Mouse (Mus musculus): Measurements from ENCODE around the gene Tcp11l1.

Tcp11l1 gene

DNA sequence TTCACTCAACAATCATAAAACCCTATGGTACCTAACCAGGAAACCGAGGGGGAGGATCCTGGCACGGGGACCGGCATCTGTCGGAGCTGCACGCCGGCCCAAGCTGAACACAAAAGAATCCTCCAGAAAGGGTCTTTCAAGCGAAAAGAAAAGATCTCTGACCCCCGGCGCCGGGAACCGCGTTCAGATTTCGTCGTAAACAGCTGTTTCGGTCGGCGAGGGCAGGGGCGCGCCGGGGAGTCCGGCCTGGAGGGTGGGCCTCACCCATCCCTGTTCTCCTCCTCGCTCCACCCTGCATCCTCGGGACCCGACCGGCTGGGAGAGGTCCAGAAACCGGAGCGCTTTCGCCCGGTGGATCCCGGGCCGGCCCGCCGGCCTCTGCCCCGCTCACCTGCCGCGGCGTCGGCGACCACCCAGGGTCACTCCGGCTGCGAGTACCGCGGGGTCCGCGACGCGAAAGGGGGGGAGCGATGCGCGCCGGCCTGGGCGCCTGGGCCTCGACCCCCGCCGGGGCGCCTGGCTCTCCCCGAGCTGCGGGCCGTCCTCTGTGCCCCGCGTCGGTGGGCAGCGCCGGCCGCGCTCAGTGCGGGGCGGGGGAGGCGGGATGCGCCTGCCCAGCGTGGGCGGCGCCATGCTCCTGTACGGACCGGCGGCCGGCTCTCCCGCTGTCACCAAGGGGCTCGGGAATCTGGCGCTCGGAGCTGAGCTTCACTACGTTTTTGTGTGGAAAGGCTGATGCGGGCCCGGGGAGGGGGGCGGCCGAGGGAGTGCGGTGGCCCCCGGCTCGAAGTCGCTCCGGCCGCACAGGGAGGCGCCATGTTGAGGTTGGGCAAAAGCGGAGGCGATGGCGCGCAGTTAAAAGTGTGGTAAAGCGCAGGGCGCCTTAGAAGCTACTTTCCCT, at the start of gene Tcp11l1:
TSS of gene Tcp11l1 (minus strand) at position 585 of the 901 bp plus-strand sequence.
- DNase-seq (ENCODE audit: low spot score), result peak; percentile 79

DNA sequence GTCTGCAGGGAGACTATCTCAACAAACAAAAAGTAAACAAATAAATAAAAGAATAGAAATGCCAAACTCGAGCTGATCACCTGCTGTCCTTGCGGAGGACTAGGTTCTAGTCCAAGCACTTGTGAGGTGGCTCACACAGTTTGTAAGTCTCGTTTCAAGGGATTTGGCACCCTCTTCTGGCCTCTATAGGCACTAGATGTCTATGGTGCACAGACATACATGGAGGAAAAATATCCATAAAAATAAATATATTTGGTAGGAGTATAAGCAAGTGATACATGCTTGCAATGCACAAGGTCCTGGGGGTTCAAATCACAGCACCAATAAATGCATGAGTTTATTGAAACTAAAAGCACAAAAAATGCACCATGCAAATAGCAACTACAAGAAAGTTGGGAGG, 38.6 kb upstream of the Tcp11l1 start:
- no peak for DNase-seq (ENCODE audit: low spot score)

DNA sequence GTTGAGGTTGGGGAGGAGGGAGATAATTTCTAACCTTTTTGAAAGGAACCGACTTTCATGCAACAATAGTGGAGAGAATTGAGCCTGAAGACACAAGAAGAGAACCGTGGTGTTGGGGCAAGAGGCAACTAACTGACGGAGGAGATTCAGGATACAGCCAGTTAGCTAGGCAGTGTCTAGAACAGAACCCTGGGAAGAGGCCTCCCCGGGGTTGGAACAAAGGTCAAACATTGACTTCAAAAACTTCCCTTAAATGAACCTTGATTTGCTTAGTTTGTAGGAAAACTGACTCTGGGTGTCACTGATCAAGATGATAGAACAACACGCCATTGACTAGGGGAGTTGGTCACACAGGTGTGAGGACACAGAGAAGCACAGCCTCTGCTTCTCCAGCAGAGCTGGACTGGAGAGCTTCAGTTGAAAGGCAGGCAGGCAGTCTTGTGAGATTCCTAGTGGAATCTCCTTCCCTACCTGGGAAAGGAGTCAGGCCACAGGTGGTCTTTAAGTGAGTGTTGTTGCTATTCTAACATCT, 36.7 kb upstream of the Tcp11l1 start:
- no peak for DNase-seq (ENCODE audit: low spot score)

DNA sequence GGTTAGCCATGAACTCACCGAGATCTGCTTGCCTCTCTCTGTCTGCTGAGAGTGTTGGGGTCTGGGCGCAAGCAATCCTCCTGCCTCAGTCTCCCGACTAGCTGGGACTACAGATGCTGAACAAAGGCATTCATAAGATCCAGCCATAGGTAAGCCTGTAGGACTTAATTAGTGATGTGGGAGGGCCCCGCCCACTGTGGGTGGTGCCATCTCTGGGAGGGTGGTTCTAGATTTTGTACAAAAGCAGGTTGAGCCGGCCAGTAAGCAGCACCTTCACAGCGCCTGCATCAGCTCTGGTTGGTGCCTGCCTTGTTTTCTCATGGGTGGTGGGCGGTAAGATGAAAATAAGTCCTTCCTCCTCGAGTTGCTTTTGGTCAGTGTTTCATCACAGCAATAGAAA, 34.3 kb upstream of the Tcp11l1 start:
- no peak for DNase-seq (ENCODE audit: low spot score)

DNA sequence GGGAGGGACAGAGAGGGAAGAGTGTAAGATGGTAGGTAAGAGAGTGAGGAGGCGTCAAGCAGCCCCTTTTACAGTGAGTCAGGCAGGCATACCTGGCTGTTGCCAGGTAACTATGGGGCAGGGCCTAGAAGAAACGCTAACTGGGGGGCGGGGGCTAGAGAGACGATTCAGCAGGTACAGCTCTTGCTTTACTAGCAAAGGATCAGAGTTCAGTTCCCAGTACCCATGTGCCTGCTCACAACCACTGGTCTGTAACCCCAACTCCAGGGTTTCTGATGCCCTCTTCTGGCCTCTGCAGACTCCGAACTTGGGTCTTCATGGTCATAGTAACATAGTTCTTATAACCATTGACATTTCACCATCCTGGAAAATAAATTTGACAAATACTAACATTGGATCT, 32.0 kb upstream of the Tcp11l1 start:
- DNase-seq (ENCODE audit: low spot score), result no peak

DNA sequence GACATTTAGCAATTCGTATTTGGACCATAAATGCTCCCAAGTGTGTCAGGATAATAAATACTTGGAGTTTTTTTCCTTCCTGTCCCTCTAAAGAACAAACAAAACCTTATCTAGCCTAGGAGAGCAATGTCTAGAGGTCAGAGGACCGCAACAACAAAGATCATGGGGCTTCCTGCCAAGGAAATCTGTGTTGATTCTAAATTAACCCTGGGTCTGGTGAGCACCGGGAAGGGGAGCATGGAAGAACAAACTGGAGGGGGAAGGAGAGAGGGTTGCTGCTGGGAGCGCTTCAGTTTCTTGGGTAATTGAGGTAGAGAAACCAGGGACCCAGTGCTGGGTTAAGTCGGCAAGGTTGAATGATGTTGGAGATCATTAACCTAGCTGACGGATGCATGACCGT, 31.2 kb upstream of the Tcp11l1 start:
- DNase-seq (ENCODE audit: low spot score), result no peak

DNA sequence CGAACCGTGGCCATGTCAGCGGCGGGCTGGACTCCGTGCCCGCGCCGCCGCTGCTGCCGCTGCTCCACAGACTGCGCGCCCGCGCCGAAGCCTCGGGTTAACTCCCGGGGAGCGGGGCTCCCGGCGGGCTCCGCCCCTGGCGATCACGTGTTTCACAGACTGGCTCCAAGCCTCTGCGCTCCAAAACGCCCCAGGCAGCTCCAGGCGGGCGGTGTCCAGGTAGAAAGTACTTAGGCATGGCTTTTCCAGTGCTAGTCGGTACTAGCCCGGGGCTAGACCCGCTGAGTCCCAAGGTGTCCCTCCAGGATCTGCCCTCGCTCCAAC, 30.7 kb upstream of the Tcp11l1 start, which contains the start of gene Depdc7:
TSS of gene Depdc7 (minus strand) at position 138 of the 324 bp plus-strand sequence.
- DNase-seq (ENCODE audit: low spot score), result peak; percentile 96

DNA sequence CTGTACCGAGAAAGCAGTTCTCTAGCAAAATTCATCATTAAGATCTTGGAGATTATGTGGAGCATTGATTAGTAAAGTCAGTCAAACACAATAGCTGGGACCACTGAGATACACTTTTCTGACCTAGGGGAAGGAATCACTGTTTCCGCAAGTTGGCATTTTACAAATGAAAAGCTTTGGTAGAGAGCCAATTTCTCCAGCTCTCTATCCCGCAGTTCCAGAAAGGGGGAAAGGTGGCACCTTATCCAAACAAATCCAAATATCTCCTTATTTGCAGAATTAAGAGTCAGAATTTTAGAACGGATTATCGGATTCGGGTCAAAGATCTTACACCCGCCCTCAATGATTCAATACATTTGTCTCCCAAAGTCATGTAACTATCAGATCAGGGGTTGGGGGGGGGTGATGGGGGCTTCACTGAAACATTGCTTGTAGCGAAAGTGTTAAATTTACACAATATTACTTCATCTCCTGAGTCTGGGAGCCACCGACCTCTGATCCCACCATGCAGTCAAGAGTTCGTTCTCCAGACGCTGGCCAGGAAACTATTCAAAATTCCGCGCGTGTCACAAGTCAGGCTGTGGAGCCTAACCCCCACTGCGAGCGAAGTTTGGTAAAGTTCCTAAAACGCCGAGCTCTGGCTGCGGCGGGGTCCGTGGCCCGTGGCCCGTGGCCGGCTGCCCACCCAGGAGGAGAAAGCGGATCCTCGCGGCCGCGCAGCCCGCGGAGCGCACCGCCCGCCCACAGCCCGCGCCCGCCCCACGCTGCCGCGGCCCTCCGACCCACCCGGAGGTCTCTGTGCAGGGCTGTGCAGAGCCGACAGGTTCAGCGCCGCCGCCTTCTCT, 30.1 kb upstream of the Tcp11l1 start:
- no peak for DNase-seq (ENCODE audit: low spot score)

DNA sequence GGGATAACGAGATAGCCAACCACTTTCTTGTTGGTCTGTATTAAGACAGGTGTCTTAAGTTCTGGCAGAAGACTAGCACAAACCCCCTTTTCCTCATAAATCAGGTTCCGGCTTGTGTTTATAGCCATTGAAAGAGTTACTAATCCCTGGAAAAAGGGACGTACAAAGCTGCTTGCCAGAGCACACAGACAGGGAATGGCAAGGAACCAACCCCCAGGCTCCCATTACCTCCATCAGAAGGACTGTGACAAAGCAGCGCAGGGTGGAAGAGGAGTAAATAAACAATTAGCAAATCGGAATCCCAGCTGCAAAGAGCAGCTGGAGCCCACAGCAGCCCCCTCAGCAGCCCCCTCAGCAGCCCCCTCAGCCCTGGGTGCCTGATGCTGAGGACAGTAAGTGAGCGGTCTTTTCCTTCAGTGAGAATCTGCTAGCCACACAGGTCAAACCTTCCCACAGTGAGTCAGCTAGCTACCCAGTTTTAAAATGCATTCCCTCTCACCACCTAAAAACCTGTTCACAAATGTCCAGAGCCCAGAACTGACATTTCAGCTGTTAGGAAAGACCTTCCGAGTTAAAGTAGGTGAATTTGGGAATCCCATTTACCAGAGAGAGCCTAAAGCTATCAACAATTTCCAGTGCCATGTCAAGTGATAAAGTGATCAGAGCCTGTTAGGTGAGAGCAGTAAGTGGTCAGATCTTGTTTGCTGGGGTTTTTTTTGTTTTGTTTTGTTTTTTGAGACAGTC, 29.2 kb upstream of the Tcp11l1 start:
- DNase-seq (ENCODE audit: low spot score), result no peak

DNA sequence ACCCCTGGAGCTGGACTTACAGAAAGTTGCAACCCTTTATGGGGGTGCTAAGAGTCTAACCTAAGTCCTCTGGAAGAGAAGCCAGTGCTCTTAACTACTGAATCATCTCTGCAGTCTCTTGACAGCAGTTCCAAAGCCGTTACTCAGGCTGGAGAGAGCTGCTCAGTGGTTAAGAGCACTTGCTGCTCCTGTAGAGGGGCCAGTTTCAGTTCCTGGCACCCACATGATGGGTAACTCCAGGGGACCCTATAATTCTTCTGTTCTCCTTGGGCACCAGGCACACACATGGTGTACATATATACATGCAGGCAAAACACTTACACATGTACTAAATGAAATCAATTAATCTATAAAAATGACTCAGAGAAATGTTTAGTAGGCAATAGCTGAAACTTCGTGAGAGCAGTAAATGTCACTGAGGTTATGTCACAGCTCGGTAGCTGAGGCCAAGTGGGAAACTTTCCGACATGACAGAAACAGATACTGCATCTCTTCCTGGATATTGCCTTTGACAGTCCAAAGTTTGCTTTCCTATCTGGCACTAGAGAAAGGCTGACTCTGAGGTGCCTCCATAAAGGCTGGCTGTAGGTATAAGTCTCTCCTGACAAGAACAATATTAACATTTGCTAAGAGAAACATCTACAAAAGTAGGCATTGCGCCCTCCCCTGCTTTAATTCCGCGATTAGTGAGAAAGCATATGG, 28.4 kb upstream of the Tcp11l1 start:
- DNase-seq (ENCODE audit: low spot score), result no peak

DNA sequence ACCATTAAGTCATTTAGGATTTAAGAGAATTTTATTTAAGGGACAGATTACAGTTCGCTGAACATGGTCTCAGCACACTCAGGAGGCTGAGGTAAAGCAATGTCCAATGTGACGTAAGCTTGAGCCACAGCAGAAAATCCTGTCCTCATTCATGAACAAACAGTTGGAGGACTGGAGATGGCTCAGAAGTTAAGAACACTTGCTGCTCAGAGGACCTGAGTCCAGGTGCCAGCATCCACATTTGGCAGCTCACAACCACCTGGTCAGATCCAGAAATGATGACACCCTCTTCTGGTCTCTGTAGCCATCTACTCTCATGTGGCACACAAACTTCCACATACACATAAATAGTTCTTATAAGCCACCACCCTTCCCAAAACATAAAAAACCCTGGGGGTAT, 27.7 kb upstream of the Tcp11l1 start:
- DNase-seq (ENCODE audit: low spot score), result no peak

DNA sequence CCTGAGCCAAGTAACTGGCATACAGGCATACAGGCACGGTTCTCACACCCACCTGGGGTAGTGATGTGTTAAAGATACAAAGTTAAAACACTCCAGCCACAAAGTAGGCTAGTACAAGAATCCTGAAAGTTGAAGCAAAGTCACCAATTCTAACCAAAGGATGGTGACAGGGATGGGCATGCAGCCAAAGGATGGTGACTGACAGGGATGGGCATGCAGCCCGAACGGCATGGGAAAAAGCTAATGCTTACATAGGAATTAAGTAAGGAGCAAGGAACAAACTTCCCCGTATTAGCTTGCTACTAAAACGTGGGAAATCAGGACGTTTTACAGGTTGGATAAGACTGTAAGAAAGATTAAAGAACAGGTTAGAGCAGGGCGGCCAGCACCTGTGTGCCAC, 24.3 kb upstream of the Tcp11l1 start:
- DNase-seq (ENCODE audit: low spot score), result peak; percentile 59

DNA sequence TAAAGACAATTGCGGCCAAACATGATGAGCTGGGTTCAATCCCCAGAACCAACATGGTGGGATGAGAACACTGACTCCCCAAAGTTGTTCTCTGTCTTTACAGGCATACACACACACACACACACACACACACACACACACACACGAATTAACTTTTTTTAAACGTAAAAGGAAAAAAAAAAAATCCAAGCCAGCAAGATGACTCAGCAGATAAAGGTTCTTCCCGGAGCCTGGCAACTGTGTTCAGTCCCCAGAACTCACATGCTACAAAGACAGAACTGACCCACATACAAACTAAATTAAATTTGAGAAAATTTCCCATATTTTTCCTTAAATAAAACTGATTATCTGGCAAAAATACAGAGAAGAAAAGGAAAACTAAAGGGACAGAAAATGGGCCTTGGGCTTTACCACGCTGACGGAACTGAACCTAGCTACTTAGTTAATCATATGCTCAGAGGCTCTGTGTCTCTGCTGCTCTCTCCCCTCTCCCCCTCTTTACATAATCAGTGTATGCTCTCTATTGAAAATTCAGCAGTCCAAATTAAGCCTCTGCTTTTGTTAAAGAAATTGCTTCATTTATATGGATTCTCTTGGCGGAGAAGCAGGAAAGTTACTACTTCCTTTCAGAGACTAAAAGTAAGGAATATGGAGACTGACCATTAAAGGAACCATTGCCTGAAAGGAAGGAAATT, 20.7 kb upstream of the Tcp11l1 start:
- peak; percentile 18 for DNase-seq (ENCODE audit: low spot score)

DNA sequence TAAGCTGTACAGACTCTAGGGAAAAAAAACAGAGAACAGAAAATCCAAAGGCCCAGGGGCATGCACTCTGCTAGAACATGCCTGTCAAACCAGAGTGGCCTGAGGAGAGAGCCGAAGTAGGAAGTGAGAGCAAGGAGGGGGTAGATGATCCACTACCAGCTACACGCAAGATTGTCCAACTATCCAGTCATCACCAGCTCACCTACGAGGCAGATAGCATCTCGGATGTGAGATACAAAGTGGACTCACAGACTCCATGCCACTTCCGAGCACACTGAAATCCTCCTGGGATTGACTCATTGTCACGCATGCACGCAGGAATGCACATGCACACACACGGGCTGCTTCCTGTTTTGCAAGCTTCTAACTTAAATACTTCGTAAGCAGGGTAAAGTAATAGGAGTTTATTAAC, 20.1 kb upstream of the Tcp11l1 start:
- peak; percentile 25 for DNase-seq (ENCODE audit: low spot score)

DNA sequence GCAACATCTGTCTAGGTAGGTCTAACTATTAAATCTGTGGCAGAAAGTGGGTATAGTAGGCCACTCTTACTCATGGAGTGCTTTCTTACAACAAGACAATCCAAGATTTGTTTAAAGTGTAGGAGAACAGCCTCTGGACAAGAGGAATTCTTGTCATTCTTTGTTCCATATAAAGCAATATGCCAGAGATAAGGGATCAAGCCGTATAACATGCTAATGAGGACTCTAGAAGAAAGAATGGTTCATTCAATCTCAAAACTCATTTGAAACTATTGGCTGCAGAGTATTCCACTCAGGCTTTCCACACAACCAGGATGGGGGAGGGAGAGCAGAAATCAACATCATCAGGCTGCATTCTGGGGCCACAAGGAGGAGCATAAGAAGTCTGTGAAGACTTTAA, 15.4 kb upstream of the Tcp11l1 start:
- no peak for DNase-seq (ENCODE audit: low spot score)

DNA sequence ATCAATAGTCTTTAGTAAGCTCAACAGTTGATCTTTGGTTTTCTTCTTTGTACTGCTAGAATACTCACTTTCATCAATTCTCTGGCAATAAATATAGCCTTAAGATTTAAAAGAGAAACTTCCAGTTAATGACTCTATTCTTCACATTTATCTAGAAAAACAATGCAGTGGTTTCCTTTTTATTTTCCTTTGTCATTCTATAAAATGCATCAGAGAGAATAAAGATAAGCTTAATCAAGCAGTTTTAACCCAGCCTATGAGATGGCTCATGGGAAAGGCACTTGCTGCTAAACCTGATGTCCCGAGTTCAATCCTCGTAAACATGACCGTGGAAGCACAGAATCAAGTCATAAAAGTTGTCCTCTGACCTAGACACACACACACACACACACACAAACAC, 10.1 kb upstream of the Tcp11l1 start:
- no peak for DNase-seq (ENCODE audit: low spot score)

DNA sequence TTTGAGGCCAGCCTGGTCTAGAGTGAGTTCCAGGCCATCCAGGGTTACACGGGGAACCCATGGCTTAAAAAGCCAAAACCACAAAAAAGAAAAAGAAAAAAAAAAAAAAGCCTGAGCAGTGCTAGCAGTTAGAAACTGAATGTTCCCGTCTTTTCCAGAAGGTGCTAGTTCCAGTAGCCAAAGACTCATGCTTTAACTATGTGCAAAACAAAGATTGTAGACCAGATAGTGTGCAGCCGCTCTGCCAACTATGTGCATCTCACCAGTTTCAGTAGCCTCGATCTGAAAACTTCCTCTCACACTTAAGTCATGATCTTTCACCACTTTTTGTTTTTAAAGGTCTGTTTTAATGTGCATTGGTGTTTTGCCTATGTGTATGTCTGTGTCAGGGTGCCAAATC, 5.9 kb upstream of the Tcp11l1 start:
- DNase-seq (ENCODE audit: low spot score), result no peak

DNA sequence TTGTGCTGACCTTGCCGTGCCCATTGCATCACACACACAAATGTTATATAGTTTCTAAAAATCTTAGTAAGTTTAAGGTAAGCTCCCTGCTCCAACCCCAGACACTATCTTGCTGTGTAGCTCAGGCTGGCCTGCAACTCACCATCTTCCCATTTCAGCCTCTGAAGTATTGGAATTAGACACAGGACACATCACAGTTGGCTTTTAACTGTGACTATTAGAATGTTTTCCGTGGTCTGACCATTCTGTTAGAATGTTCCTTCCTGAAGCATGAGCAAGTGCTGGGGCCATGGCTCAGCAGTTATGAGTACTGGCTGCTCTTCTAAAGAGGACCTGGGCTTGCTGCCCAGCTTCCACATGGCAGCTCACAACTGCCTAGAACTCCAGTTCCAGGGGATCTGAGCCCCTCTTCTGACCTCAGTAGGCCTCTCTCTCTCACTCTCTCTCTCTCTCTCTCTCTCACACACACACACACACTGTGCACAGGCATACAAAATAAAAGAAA, 5.3 kb upstream of the Tcp11l1 start:
- no peak for DNase-seq (ENCODE audit: low spot score)

DNA sequence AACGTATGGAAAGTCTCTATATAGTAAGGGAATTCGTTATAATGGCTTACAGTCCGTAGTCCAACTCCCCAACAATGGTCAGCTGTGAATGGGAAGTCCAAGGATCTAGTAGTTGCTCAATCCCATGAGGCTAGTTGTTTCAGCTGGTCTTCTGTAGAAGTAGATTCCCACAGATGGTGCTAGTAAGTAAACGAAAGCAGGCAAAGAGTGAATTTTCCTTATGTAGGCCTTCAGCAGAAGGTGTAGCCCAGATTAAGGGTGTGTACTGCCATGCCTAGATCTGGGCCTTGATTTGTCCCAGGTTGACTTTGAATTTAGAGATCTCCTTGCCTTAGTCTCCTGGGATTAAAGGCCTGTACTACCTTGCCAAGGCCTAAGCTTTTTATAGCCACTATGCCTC, 4.3 kb upstream of the Tcp11l1 start, which contains the start of gene Pin1rt1:
TSS of gene Pin1rt1 (minus strand) at position 101 of the 400 bp plus-strand sequence.
- DNase-seq (ENCODE audit: low spot score), result no peak

DNA sequence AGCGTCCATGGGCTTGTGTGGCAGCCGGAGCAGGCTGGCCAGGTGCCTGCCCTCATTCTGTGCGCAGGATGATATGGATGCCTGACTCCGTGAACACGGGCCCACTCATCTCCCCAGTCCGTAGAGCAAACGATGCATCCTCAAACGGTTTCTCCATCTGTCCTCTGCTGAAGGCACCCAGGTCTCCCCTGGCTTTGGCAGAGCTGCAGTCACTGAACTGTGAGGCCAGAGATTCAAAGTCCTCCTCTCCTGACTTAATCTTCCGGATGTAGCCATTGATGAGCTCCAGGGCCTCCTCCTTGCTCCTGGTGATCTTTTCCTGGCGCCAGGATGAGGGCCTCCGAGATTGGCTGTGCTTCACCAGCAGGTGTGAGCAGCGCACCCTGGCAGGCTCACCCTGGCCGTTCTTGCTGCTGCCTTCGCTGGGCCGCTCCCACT, 2.3 kb upstream of the Tcp11l1 start:
- DNase-seq (ENCODE audit: low spot score), result no peak

DNA sequence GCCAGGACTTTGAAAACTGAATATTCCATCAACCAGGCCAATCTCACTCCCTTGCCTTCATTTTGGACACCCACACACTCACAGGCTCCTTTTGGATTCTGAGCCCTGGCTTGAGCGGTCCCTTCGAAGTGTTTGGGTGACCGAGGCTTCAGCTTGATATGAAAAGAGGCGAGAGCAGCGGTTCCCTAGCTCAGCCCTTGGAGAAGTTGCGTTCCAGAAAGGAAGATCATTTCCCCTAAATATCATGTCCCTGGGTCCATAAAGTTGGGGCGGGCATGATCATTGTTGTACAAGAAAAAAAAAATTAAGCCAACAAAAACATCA, 479 bp upstream of the Tcp11l1 start:
- DNase-seq (ENCODE audit: low spot score), result no peak
